Comparison of ENCODE assay signal across 8 mouse cellular contexts in the genomic region with DNA sequence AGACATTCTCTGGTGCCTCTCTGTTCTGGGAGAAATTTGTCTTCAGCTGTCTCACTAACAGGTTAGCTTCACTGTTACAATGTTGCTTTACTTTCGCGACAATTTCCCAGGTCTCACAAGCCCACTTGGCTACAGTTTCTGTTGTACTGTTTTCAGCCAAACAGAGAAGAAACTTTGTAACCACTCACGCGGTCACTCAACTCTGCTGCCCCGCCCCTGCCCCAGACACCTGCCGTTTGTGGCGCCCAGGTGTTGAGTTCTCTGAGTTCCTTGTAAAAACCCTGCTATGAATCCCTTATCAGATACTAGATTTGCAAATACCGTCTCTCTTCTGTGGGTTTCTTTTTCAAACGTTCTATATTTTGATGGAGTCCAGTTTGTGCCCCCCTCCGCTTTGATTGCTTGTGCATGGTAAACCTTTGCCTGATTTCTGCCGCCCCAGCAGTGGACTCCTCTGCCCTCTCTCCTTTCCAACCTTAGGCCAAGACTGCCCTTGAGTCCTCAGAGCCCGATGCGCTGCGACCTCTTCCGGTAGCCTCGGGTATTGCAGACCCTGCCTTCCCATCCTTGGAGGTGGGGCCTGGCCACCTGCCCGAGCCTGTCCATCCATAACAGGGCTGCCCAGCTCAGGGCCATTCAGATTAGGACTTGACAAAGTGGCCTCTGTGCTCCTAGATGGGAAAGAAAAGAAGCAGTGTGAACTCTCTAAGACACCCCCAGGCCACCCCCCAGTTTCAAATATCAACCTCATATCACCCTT. TPM values are rescaled to one million over a fixed set of nuclear protein-coding genes. Genes with fewer than 3 reads are reported as not detected.
DNase-seq lines count a peak whose midpoint lies in the region; ATAC-seq lines count a peak whose summit lies in the region.

No protein-coding gene starts in this region.

- peak; percentile 97 for DNase-seq in heart, adult 11 months
- peak; percentile 85 for DNase-seq in heart, embryonic 10.5 days (ENCODE audit: low spot score)
- peak; percentile 72 for DNase-seq in liver, embryonic 11.5 days (ENCODE audit: low spot score)
- peak; percentile 63 to 67 for DNase-seq in natural killer cell, adult 2 months (ENCODE audit: low spot score in 2 of 2)
- peak; percentile 77 to 92 for DNase-seq in spleen, postnatal 4 days (ENCODE audit: low spot score in 2 of 2)

- no peaks in the 10 kb centered on the region for H3K9me3 ChIP-seq in heart, embryonic 11.5 days (replicated peaks; ENCODE audit: control insufficient read depth, low read length)
- H3K9me3 ChIP-seq in embryonic facial prominence, embryonic 15.5 days (replicated peaks) = no peaks in the 10 kb centered on the region
- no peaks in the 10 kb centered on the region for H3K9me3 ChIP-seq in heart, embryonic 10.5 days
- no peaks in the 10 kb centered on the region for H3K9me3 ChIP-seq in kidney, embryonic 16.5 days (ENCODE audit: low read length)
- no peaks in the 10 kb centered on the region for H3K9me3 ChIP-seq in liver, embryonic 11.5 days (ENCODE audit: control insufficient read depth, low read length)

- H3K27ac ChIP-seq in heart, embryonic 11.5 days (ENCODE audit: low read depth, low read length) = no peak overlapping the region
- no peak overlapping the region for H3K27ac ChIP-seq in embryonic facial prominence, embryonic 15.5 days (replicated peaks)
- H3K27ac ChIP-seq in heart, embryonic 10.5 days = no peak overlapping the region
- H3K27ac ChIP-seq in kidney, embryonic 16.5 days (ENCODE audit: low read length) = no peak overlapping the region
- H3K27ac ChIP-seq in liver, embryonic 11.5 days (ENCODE audit: low read depth, low read length) = no peak overlapping the region

- peaks cover 4% of the 10 kb centered on the region for H3K4me1 ChIP-seq in heart, embryonic 11.5 days (ENCODE audit: control insufficient read depth, insufficient read depth, low read length)
- H3K4me1 ChIP-seq in embryonic facial prominence, embryonic 15.5 days = peaks cover 8% of the 10 kb centered on the region; the same call in 1 of the 2 replicates
- peaks cover 10% of the 10 kb centered on the region; the same call in 1 of the 2 replicates for H3K4me1 ChIP-seq in heart, embryonic 10.5 days
- H3K4me1 ChIP-seq in kidney, embryonic 16.5 days (ENCODE audit: insufficient read depth, low read length) = no peaks in the 10 kb centered on the region
- H3K4me1 ChIP-seq in liver, embryonic 11.5 days (replicated peaks; ENCODE audit: control insufficient read depth, insufficient read depth, low read length) = 0 out of 2 replicates have a peak, but pooled peaks cover 3% of the 10 kb centered on the region

- no peaks in the 10 kb centered on the region for H3K36me3 ChIP-seq in heart, embryonic 11.5 days (ENCODE audit: control insufficient read depth, insufficient read depth, low read length)
- no peaks in the 10 kb centered on the region for H3K36me3 ChIP-seq in embryonic facial prominence, embryonic 15.5 days
- no peaks in the 10 kb centered on the region for H3K36me3 ChIP-seq in heart, embryonic 10.5 days
- no peaks in the 10 kb centered on the region for H3K36me3 ChIP-seq in kidney, embryonic 16.5 days (ENCODE audit: insufficient read depth, low read length)
- no peaks in the 10 kb centered on the region for H3K36me3 ChIP-seq in liver, embryonic 11.5 days (ENCODE audit: control insufficient read depth, insufficient read depth, low read length)

- no peak; the same call in 1 of the 2 replicates for ATAC-seq in heart, embryonic 11.5 days (replicated peaks; ENCODE audit: insufficient number of reproducible peaks, low FRiP score, low TSS enrichment)
- ATAC-seq in embryonic facial prominence, embryonic 15.5 days (ENCODE audit: insufficient number of reproducible peaks, low FRiP score, low TSS enrichment, low read depth) = 0 out of 2 replicates have a peak, but pooled peaks have one; percentile 20
- peak; percentile 79 for ATAC-seq in kidney, embryonic 16.5 days (ENCODE audit: low FRiP score, low TSS enrichment)
- ATAC-seq in liver, embryonic 11.5 days (replicated peaks; ENCODE audit: low FRiP score) = 0 out of 2 replicates have a peak, but pooled peaks have one; percentile 29

- H3K4me3 ChIP-seq in heart, embryonic 11.5 days (ENCODE audit: low read depth, low read length) = no peak overlapping the region
- no peak overlapping the region for H3K4me3 ChIP-seq in embryonic facial prominence, embryonic 15.5 days (replicated peaks)
- no peak overlapping the region for H3K4me3 ChIP-seq in heart, embryonic 10.5 days
- H3K4me3 ChIP-seq in kidney, embryonic 16.5 days (ENCODE audit: low read length) = no peak overlapping the region
- no peak overlapping the region for H3K4me3 ChIP-seq in liver, embryonic 11.5 days (ENCODE audit: low read depth, low read length)

- no peaks in the 10 kb centered on the region for H3K27me3 ChIP-seq in heart, embryonic 11.5 days (ENCODE audit: control insufficient read depth, insufficient read depth, low read length)
- H3K27me3 ChIP-seq in embryonic facial prominence, embryonic 15.5 days = no peaks in the 10 kb centered on the region
- peaks cover 31% of the 10 kb centered on the region; the same call in 1 of the 2 replicates for H3K27me3 ChIP-seq in heart, embryonic 10.5 days (ENCODE audit: insufficient read depth, poor library complexity, severe bottlenecking)
- H3K27me3 ChIP-seq in kidney, embryonic 16.5 days (ENCODE audit: insufficient read depth, low read length) = no peaks in the 10 kb centered on the region
- H3K27me3 ChIP-seq in liver, embryonic 11.5 days (replicated peaks; ENCODE audit: control insufficient read depth, insufficient read depth, low read length) = 0 out of 2 replicates have a peak, but pooled peaks cover 3% of the 10 kb centered on the region

- H3K9ac ChIP-seq in heart, embryonic 11.5 days (ENCODE audit: low read depth, low read length) = no peak overlapping the region
- H3K9ac ChIP-seq in embryonic facial prominence, embryonic 15.5 days = no peak overlapping the region
- no peak overlapping the region for H3K9ac ChIP-seq in kidney, embryonic 16.5 days (replicated peaks; ENCODE audit: low read length)
- H3K9ac ChIP-seq in liver, embryonic 11.5 days (ENCODE audit: low read depth, low read length) = no peak overlapping the region

- 15% methylated on average over 17 of the region's 17 CpGs for WGBS in heart, embryonic 11.5 days (ENCODE audit: insufficient replicate concordance)
- 17% methylated on average over 17 of the region's 17 CpGs for WGBS in embryonic facial prominence, embryonic 15.5 days
- WGBS in heart, embryonic 10.5 days = 17% methylated on average over 17 of the region's 17 CpGs
- 15% methylated on average over 17 of the region's 17 CpGs for whole genome bisulfite sequencing in kidney, embryonic 16.5 days
- 18% methylated on average over 17 of the region's 17 CpGs for WGBS in liver, embryonic 11.5 days

- no peak overlapping the region for H3K4me2 ChIP-seq in heart, embryonic 11.5 days
- H3K4me2 ChIP-seq in embryonic facial prominence, embryonic 15.5 days (replicated peaks) = no peak overlapping the region
- no peak overlapping the region for H3K4me2 ChIP-seq in kidney, embryonic 16.5 days (replicated peaks; ENCODE audit: low read depth, low read length)
- no peak overlapping the region for H3K4me2 ChIP-seq in liver, embryonic 11.5 days

RNA-seq across cellular contexts. Expression of a gene that starts 17.7 kb away (rescaled TPM):
- polyA plus RNA-seq in heart, embryonic 11.5 days (2014; fragmentation: Nextera tagmentation; extraction: Ambion mirVana) = 59.1 and 60.6 TPM in 2 replicates
- 61.1 and 62.7 TPM in 2 replicates for polyA plus RNA-seq in embryonic facial prominence, embryonic 15.5 days (2015; fragmentation: Nextera tagmentation; extraction: Ambion mirVana)
- 51.3 and 55.3 TPM in 2 replicates for polyA plus RNA-seq in heart, embryonic 10.5 days (2016; fragmentation: Nextera tagmentation; extraction: Ambion mirVana)
- 76.1 and 77.1 TPM in 2 replicates for polyA plus RNA-seq in kidney, embryonic 16.5 days (2015; fragmentation: Nextera tagmentation; extraction: Ambion mirVana)
- 54.2 and 59.8 TPM in 2 replicates for polyA plus RNA-seq in liver, embryonic 11.5 days (2014; fragmentation: Nextera tagmentation; extraction: Ambion mirVana)

RNA-seq across cellular contexts. Expression of a gene that starts 21.8 kb away (rescaled TPM):
- 0.99 and 1.6 TPM in 2 replicates for polyA plus RNA-seq in heart, embryonic 11.5 days (2014; fragmentation: Nextera tagmentation; extraction: Ambion mirVana)
- polyA plus RNA-seq in embryonic facial prominence, embryonic 15.5 days (2015; fragmentation: Nextera tagmentation; extraction: Ambion mirVana) = 2.6 and 3.1 TPM in 2 replicates
- 0.89 TPM in 2 replicates for polyA plus RNA-seq in heart, embryonic 10.5 days (2016; fragmentation: Nextera tagmentation; extraction: Ambion mirVana)
- 1.0 and 1.2 TPM in 2 replicates for polyA plus RNA-seq in kidney, embryonic 16.5 days (2015; fragmentation: Nextera tagmentation; extraction: Ambion mirVana)
- 0.34 and 0.45 TPM in 2 replicates for polyA plus RNA-seq in liver, embryonic 11.5 days (2014; fragmentation: Nextera tagmentation; extraction: Ambion mirVana)

RNA-seq across cellular contexts. Expression of a gene that starts 46.2 kb away (rescaled TPM):
- 71.9 and 73.7 TPM in 2 replicates for polyA plus RNA-seq in heart, embryonic 11.5 days (2014; fragmentation: Nextera tagmentation; extraction: Ambion mirVana)
- 69.4 and 82.2 TPM in 2 replicates for polyA plus RNA-seq in embryonic facial prominence, embryonic 15.5 days (2015; fragmentation: Nextera tagmentation; extraction: Ambion mirVana)
- 52.7 and 64.6 TPM in 2 replicates for polyA plus RNA-seq in heart, embryonic 10.5 days (2016; fragmentation: Nextera tagmentation; extraction: Ambion mirVana)
- 50.0 and 52.6 TPM in 2 replicates for polyA plus RNA-seq in kidney, embryonic 16.5 days (2015; fragmentation: Nextera tagmentation; extraction: Ambion mirVana)
- polyA plus RNA-seq in liver, embryonic 11.5 days (2014; fragmentation: Nextera tagmentation; extraction: Ambion mirVana) = 23.1 and 26.2 TPM in 2 replicates
